Mouse (Mus musculus) v-Abl transformed pro-B cells (cell line): ENCODE measurements around the gene Stra6.

ENCODE experiments used
- in situ Hi-C, 2 experiments: fragments of 400-800 bp; cut with MboI; formaldehyde crosslinking; loops; one replicate each; pipeline ENCODE4 v1.15.1; 2025; ENCODE audit not compliant: unreplicated experiment in 2 of 2

The Stra6 gene

GRCm38 (mm10) chr9:58118671-58119070 is 55.1 kb downstream of the Stra6 start, which contains the start of gene Ccdc33:
TSS of gene Ccdc33 (minus strand) at chr9:58118823.
- in situ Hi-C loops = no loop called here

- in situ Hi-C loops = no loop called here
Observed at GRCm38 (mm10) chr9:58125085-58125484, 61.5 kb downstream of the Stra6 start.

DNA sequence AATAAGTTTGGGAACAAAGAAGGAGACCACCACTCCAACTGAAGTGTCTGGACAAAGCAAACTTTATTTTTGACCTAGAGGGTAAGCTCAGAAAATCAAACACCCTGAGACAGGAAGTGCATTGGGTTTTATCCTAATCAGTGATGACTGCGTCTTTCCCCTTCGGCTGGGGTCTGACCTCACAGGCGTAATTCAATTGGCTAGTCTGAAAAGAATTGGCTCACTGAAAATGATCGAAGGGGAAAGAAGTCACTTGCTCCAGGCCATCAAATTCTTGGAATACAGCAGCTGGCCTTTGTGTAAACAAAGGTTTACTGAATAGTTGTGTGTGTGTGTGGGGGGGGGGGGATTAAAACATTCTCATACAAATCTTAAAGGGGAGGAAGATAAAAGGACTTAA is 62.2 kb downstream of the Stra6 start:
- in situ Hi-C loops = no loop called here

DNA sequence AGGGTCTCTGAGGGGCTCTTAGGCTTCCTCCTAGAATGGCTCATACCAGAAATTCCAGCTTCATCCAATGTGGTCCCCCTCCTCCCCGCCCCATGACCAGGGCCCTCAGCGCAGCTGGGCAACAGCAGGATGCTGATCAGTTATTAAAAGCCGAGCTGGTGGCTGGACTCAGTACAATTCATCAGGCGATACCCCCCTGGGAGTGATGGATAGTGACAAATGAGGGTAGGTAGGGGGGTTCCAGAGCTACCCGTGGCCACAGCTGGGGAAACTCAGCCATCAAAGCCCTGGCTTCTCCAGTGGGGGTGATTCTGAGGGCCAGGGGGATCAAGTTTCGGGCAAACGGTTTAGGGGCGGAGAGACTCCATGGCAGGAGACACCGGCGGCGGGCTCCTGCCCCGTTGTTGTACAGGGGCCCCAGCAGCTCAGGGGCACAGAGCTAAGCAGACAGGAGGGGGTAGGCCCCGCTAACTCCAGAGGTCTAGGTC is 65.4 kb downstream of the Stra6 start:
- in situ Hi-C loops = no loop called here

- in situ Hi-C loops = no loop called here
Observed at GRCm38 (mm10) chr9:58129508-58129907, 65.9 kb downstream of the Stra6 start.

DNA sequence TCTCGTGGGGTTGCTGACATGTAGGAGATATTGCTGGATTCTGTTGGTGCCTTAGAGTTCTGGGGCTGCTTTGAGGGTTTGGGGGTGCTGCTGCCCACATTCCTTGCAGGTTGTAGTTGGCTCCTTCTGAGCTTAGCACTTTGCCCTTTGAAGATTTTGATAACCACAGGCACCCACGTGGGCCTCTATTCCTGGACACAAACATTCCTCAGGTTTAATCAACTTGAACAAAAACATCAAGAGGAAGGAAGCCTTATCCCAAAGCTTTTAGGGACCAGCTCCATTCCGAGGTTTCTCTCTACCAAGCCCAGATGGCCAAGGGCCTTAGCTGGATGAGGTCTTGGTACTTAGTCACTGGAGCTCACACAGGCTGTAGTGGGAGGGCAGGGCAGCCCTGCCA is 67.3 kb downstream of the Stra6 start:
- in situ Hi-C loops = loop anchor here in 1 of 2 experiments (10.0 kb wide), 1 partner anchor 56 kb away; no protein-coding TSS in a partner anchor

DNA sequence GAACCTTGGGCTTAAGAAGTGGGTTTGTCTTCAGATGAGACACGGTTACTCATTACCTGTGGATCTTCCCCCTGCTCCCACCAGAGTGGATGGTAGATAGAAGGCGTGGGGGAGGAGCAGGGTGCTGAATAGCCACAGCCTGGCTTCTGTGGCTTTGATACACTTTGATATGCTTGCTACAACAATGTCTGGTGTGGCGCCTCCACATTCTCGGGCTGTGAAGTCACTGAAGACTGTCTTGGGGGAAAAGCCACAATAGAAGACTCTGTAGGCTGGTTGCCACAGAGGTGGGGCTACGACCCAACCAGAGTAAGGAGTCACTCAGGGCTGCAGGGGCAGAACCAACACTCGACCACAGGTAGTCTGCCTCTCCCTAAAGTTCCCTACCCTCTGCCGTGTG is 68.1 kb downstream of the Stra6 start:
- in situ Hi-C loops = loop anchor here in 1 of 2 experiments (10.0 kb wide), 1 partner anchor 57 kb away; no protein-coding TSS in a partner anchor

DNA sequence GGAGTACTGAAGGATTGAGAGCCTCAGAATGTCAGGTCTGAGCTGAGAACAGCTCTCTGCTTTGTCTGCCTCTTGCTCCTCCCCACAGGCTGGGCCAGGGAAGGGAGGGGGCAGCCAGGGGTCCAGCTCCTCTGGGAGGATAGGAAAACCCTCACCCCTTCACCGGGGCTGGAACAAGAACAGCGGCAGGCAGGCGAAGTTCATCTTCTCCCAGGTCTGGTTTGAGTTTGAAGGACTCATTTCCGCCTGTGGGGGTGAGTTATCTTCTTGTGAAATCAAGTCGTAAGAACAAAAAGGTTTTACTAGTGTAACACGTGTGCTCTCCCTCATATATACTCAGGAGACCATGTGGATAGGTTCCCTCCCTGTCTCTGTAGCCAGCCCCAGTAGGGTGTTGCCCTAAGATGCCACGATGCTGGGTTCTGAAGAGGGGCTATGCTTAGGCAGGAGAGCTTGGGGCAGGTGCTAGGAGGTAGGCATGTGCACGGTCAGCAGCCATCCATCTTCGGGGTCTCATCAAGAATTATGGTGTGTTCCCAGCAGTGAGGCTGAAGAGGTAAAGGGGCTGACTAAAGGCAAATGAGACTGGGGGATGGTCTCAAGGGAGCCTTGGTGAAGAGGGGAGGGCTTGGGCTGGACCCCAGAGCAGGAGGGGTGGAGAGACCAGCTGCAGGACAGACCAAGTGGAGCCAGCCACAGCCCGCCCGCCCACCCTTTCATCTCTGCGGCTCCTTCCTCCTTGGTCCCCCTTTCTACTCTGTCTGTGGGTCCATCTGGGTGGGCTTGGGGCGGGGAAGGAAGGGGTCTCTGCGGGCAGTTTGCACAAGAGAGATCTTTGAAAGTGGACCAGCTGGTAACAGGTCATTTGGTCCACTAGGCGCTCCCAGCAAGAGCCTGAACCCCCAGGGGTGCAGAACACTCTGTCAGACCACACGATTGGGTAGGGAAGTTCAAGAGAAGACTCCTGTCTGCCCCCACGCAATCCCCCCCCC is 70.6 kb downstream of the Stra6 start:
- in situ Hi-C loops = loop anchor here in 1 of 2 experiments (10.0 kb wide), 1 partner anchor 59 kb away; no protein-coding TSS in a partner anchor

DNA sequence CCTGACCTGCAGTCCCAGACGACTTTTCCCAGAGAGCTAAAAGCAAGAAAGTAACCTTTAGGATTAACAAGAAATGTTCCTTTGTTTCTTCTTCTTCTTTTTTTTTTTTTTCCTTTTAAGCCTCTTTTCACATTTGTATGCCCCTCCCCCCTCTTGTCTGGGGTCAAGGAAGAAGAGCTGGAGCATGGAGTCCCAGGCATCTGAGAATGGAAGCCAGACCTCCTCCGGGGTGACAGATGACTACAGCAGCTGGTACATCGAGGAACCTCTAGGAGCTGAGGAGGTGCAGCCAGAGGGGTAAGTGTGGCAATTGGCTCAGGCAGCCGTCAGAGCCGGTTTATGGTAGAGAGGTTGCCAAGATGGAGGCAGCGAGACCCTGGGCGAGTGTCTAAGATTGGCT is 71.3 kb downstream of the Stra6 start:
- in situ Hi-C loops = loop anchor here in 1 of 2 experiments (10.0 kb wide), 1 partner anchor 60 kb away; no protein-coding TSS in a partner anchor

DNA sequence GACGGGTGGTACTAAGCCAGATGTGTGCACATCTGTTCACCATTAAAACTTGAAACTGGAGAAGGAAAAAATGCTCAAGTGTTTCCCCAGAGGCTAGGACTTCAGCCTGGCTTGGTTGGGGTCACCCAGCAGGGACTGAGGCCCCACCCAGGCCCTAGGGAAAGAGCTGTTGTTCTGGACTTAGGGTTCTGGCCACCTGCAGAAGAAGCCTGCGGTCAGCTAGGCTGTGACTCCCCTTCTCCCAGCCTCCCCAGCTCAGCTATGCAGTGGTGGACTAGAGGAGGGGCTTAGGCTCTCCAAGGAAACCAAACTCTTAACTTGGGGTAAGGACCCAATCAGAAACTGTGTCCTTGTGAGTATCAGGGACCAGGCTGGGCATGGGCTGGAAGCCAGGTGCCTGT is 72.3 kb downstream of the Stra6 start:
- in situ Hi-C loops = loop anchor here in 1 of 2 experiments (10.0 kb wide), 1 partner anchor 61 kb away; no protein-coding TSS in a partner anchor

GRCm38 (mm10) chr9:58139947-58140346 is 76.4 kb downstream of the Stra6 start:
- in situ Hi-C loops = loop anchor here in 1 of 2 experiments (10.0 kb wide), 1 partner anchor 65 kb away; no protein-coding TSS in a partner anchor

DNA sequence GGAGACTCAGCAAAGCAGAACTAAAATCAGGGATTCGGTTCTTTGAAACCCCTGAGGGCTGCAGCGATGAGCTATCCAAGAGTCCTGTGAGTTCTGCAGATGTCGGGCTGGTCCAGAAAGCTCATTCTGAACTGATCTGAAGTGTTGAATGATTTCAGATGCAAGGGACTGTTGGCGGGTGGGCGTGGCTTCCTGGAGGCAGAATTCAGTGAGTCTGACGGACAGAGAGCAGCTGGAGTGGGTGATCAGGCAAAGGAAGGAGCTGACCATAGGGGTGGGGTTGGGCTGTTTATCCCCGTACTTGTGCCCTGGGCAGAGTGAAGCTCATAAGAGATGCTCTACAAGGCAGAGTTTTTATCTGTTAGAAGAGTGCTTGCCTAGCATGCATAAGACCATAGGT is 79.8 kb downstream of the Stra6 start:
- in situ Hi-C loops = no loop called here

GRCm38 (mm10) chr9:58144664-58145063 is 81.1 kb downstream of the Stra6 start:
- in situ Hi-C loops = no loop called here

DNA sequence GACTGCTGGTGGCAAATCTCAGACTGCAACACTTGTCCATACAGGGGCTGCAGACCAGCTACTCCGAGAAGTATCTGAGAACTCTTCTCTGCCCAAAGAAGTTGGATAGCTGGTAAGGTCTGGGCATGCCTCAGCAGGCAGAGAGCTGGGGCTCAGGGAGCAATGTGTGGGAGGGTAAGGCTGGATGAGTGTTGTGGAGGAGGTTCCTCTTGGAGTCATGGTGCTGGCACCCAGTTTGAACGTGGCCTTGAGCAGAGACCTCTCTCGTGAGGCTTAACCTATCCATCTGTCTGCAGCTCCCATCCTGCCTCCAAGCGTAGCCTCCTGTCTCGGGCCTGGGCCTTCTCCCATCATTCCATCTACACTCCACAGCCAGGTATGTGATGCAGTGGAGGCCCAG is 81.8 kb downstream of the Stra6 start:
- in situ Hi-C loops = no loop called here

GRCm38 (mm10) chr9:58148806-58149205 is 85.2 kb downstream of the Stra6 start:
- in situ Hi-C loops = no loop called here

DNA sequence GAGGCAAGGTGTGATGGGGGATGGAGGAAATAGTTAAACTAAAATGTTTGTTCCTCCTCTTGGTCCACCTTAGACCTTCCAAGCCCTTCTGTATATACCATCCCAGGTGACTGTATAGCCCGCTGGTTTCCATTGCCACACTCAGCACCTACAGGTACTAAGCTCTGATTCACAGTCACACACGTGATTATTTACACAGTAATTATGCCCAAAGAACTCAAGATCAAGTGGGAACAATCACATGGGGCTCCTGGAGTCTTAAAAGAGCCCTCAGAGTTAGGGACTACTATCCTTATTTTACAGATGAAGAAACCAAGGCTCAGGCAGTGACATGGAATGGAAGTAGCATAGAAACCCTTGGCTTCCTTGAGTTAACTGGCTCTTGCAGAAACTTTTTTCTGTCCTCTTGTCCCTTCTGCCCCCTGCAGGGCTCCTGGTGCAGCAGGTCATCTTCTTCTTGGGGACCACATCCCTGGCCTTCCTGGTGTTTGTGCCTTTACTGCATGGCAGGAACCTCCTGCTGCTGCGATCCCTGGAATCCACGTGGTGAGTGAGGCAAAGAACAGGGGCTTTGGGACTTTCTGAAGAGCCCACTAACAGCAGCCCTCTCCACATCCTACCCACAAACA is 87.3 kb downstream of the Stra6 start:
- in situ Hi-C loops = no loop called here

GRCm38 (mm10) chr9:58153095-58153494 is 89.5 kb downstream of the Stra6 start:
- in situ Hi-C loops = no loop called here

DNA sequence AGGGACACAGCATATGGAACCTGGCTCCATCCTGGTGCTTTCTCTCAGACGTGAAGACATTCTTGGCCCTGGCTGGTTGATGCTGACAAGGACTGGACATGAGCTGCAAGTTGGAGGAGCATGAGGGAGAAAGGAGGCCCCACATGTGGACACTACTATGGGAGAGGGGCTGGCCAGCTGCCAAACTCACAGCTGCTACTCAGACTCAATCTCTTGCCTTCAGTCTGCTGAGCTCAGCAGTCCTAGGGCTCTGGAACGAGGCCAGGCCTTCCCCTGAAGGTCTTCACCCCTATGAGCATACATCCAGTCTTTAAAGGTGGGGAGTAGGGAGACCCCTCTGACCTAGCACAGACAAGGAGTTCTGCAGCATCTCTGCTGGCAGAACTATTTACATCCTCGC is 91.8 kb downstream of the Stra6 start:
- in situ Hi-C loops = no loop called here

GRCm38 (mm10) chr9:58156819-58157560 is 93.4 kb downstream of the Stra6 start:
- in situ Hi-C loops = no loop called here

DNA sequence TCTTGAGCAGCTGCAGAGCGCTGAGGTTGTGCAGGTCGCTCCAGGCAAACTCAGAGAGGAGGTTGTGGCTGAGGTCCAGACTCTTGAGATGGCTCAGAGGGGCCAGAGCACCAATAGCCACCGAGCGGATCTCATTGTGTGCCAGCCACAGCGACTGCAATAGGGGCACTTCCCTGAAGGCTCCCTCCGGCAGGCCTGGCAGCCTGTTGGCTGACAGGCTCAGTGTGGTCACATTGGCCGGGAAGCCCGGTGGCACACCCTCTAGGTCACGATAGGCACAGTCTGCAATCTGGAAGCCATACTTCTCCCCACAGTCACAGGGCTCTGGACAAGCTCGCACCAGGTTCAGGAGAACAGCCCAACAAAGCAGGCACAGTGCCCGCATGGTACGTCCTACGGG is 94.2 kb downstream of the Stra6 start:
- in situ Hi-C loops = no loop called here
